Mouse (Mus musculus) erythroblast, embryonic 14.5 days (primary cell): ENCODE measurements around the gene Rasal3.

Experiments
- GATA1 ChIP-seq: IDR thresholded peaks from 2 replicates; pipeline ENCODE4 v1.6.1; 2012; ENCODE audit warnings: low read length, inconsistent platforms, mixed read lengths
- TAL1 ChIP-seq: IDR thresholded peaks from 3 replicates; pipeline ENCODE4 v1.6.1; 2012; ENCODE audit warnings: low read length, inconsistent platforms, mixed read lengths

GRCm38 (mm10) chr17:32364850-32365249 is 38.5 kb downstream of the Rasal3 start:
- TF ChIP-seq GATA1 (no peak), TAL1 (no peak)
